Mouse (Mus musculus) 416B (cell line): ENCODE data around the gene Satb1.

Experiments used
- DNase-seq: peaks from one replicate; pipeline ENCODE4 v3.0.0; 2011; ENCODE audit warnings: low read depth

Satb1 gene

GRCm38 (mm10) chr17:51777813-51778212, 55.3 kb downstream of the Satb1 start:
- peak; percentile 72 for DNase-seq

GRCm38 (mm10) chr17:51775070-51775881, 57.8 kb downstream of the Satb1 start:
- no peak for DNase-seq

- no peak for DNase-seq
Observed at GRCm38 (mm10) chr17:51763600-51763999, 69.5 kb downstream of the Satb1 start.

- DNase-seq = peak; percentile 32
Observed at GRCm38 (mm10) chr17:51762503-51762902, 70.6 kb downstream of the Satb1 start.

GRCm38 (mm10) chr17:51760997-51761655, 72.0 kb downstream of the Satb1 start:
- DNase-seq = no peak

- DNase-seq = peak; percentile 79
Observed at GRCm38 (mm10) chr17:51760251-51760887, 72.7 kb downstream of the Satb1 start.

GRCm38 (mm10) chr17:51759509-51759908, 73.6 kb downstream of the Satb1 start:
- DNase-seq = peak; percentile 78

GRCm38 (mm10) chr17:51752142-51752541, 80.9 kb downstream of the Satb1 start:
- DNase-seq = peak; percentile 62

GRCm38 (mm10) chr17:51747204-51747603, 85.9 kb downstream of the Satb1 start:
- DNase-seq = no peak

GRCm38 (mm10) chr17:51742502-51742901, 90.6 kb downstream of the Satb1 start:
- no peak for DNase-seq

GRCm38 (mm10) chr17:51741126-51741525, 92.0 kb downstream of the Satb1 start:
- no peak for DNase-seq

GRCm38 (mm10) chr17:51740246-51740645, 92.8 kb downstream of the Satb1 start:
- no peak for DNase-seq

- no peak for DNase-seq
Observed at GRCm38 (mm10) chr17:51724486-51724885, 108.6 kb downstream of the Satb1 start.

GRCm38 (mm10) chr17:51695711-51696110, 137.4 kb downstream of the Satb1 start:
- DNase-seq = no peak

GRCm38 (mm10) chr17:51695271-51695670, 137.8 kb downstream of the Satb1 start:
- DNase-seq = no peak

GRCm38 (mm10) chr17:51690526-51690925, 142.6 kb downstream of the Satb1 start:
- no peak for DNase-seq

GRCm38 (mm10) chr17:51687226-51687625, 145.9 kb downstream of the Satb1 start:
- DNase-seq = no peak
